Mouse (Mus musculus) testis, adult 2 months (tissue): ENCODE measurements around the gene Slc2a6. TPM values are rescaled to one million over a fixed set of nuclear protein-coding genes. Genes with fewer than 3 reads are reported as not detected.
A peak's percentile ranks its signal among the peaks of the same experiment; 100 is the strongest.

Experiments
- H3K27ac ChIP-seq: fragments of 200-500 bp; 2 replicates; pipeline ENCODE4 v1.5.1; 2012; ENCODE audit warnings: low read depth, low read length; ENCODE audit not compliant: control insufficient read depth, insufficient read depth
- H3K27me3 ChIP-seq: fragments of 200-500 bp; 2 replicates; pipeline ENCODE4 v1.6.1; 2012; ENCODE audit warnings: mild to moderate bottlenecking, low read length, moderate library complexity; ENCODE audit not compliant: control insufficient read depth, insufficient read depth
- H3K36me3 ChIP-seq: fragments of 200-500 bp; 2 replicates; pipeline ENCODE4 v1.6.1; 2012; ENCODE audit warnings: mild to moderate bottlenecking, low read length; ENCODE audit not compliant: control insufficient read depth, insufficient read depth
- H3K4me1 ChIP-seq: fragments of 200-500 bp; 2 replicates; pipeline ENCODE4 v1.6.1; 2012; ENCODE audit warnings: low read length; ENCODE audit not compliant: control insufficient read depth, insufficient read depth
- H3K4me3 ChIP-seq: fragments of 200-500 bp; 2 replicates; pipeline ENCODE4 v1.5.1; 2012; ENCODE audit warnings: low read depth, mild to moderate bottlenecking, low read length, moderate library complexity, mixed read lengths; ENCODE audit not compliant: control insufficient read depth
- CTCF ChIP-seq: fragments of 200-500 bp; IDR thresholded peaks from 2 replicates; pipeline ENCODE4 v1.5.1; 2012; ENCODE audit warnings: low read depth, mild to moderate bottlenecking, inconsistent platforms, low read length, moderate library complexity; ENCODE audit not compliant: control insufficient read depth, insufficient read depth, insufficient replicate concordance
- POLR2A ChIP-seq: fragments of 200-500 bp; IDR thresholded peaks from 2 replicates; pipeline ENCODE4 v1.6.1; 2012; ENCODE audit warnings: low read depth, mild to moderate bottlenecking, inconsistent platforms, low read length, moderate library complexity; ENCODE audit not compliant: control insufficient read depth
- polyA plus RNA-seq: library from polyadenylated mRNA; depleted of rRNA; stranded (reverse); fragments of >200 nt; gene quantifications from 2 replicates; pipeline ENCODE4 v1.2.3, GENCODE M21; 2012

Slc2a6 gene
- polyA plus RNA-seq, 1 experiment = 0.25 TPM

DNA sequence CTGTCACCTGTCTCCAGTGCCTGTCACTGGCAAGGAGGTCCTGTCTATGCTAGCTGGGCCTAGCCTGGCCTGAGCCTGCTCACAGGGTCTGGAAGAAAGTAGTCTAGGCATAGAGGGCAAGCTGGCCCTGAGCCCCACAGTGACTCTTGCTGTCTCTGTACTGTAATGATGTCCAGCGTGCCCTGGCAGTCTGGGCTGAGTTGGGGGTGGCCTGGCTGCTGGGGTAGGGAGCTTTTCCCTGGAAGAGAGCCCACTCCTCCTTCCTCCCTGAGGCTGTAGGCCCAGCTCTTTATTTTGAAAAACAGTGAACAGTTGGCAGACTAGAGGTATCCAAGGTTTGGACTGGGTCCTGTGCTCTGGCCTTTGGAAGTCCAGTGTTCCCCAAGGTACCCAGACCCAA lies 6.7 kb downstream of the Slc2a6 start:
- TF ChIP-seq CTCF (no peak), POLR2A (no peak)
- no peak overlapping the region for H3K27ac ChIP-seq
- H3K36me3 ChIP-seq = no peaks in the 10 kb centered on the region; the same call in 1 of the 2 replicates
- no peaks in the 10 kb centered on the region for H3K4me1 ChIP-seq
- no peak overlapping the region for H3K4me3 ChIP-seq
- H3K27me3 ChIP-seq = no peaks in the 10 kb centered on the region

DNA sequence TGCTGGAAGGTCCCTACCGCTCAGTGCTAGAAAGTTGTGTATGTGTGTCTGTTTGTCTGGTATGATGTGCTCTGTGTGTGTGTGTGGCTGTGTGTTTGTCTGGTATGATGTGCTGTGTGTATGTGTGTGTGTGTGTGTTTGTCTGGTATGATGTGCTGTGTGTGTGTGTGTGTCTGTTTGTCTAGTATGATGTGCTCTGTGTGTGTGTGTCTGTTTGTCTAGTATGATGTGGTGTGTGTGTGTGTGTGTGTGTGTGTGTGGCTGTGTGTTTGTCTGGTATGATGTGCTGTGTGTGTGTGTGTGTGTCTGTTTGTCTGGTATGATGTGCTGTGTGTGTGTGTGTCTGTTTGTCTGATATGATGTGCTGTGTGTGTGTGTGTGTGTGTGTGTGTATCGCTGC lies 8.3 kb downstream of the Slc2a6 start:
- H3K27ac ChIP-seq = no peak overlapping the region
- no peaks in the 10 kb centered on the region; the same call in 1 of the 2 replicates for H3K36me3 ChIP-seq
- no peaks in the 10 kb centered on the region for H3K4me1 ChIP-seq
- H3K27me3 ChIP-seq = no peaks in the 10 kb centered on the region
- TF ChIP-seq POLR2A = no peak
- TF ChIP-seq CTCF = no peak
- no peak overlapping the region for H3K4me3 ChIP-seq

DNA sequence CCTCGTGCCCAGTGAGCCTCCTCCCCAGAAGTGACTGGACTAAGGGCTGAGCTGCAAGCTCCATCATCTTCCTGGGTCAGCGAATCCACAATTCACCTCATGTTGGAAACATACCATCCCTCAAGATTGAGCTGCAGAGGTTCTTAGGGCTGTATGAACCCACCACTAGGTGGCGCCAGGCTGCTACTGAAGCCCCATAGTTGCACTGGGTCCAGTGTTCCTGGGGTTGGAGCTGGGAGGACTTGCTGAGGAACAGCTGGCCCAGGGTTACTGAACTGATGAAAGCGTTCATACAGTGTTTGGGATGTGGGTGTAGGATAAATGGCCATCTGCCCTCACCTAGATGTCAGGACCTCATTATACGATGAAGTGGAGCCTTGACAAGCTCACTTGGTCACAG lies 10.0 kb downstream of the Slc2a6 start:
- H3K36me3 ChIP-seq = no peaks in the 10 kb centered on the region; the same call in 1 of the 2 replicates
- H3K4me3 ChIP-seq = no peak overlapping the region
- no peaks in the 10 kb centered on the region for H3K27me3 ChIP-seq
- H3K4me1 ChIP-seq = no peaks in the 10 kb centered on the region
- no peak overlapping the region for H3K27ac ChIP-seq
- peak; percentile 92 for TF ChIP-seq CTCF
- TF ChIP-seq POLR2A = no peak

DNA sequence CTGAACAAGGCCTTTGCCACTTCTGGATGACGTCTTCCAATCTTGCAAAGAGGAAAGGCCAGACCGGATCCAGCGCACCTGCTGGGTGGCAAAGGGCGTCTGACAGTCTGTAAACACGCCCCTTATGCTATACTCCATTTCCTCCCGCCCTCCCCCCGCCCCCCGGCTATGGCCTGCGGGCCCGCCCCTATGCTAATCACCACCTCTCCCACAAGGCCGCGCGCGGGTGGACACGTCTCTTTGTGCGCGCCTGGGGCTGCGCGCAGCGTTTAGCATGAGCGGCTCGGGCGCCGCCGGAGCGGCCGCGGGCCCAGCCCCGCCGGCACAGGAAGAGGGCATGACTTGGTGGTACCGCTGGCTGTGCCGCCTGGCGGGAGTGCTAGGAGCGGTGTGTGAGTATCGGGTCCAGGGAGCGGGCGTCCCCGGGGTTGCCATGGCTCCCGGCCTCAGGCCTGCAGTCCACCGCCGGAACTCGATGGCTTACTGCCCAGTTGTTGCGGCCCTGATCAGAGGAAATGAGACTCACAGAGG lies 18.0 kb downstream of the Slc2a6 start, which contains the start of gene Cacfd1:
Gene Cacfd1, plus strand, starts transcription at position 213 of the 531 bp plus-strand sequence.
- TF ChIP-seq POLR2A (peak; percentile 71; the same call in 1 of the 2 replicates), CTCF (no peak)
- H3K36me3 ChIP-seq = no peaks in the 10 kb centered on the region
- H3K27ac ChIP-seq = peak within 1 kb of the TSS; percentile 72
- H3K4me1 ChIP-seq = peaks cover 15% of the 10 kb centered on the region
- peak within 1 kb of the TSS; percentile 92 for H3K4me3 ChIP-seq
- H3K27me3 ChIP-seq = no peaks in the 10 kb centered on the region

DNA sequence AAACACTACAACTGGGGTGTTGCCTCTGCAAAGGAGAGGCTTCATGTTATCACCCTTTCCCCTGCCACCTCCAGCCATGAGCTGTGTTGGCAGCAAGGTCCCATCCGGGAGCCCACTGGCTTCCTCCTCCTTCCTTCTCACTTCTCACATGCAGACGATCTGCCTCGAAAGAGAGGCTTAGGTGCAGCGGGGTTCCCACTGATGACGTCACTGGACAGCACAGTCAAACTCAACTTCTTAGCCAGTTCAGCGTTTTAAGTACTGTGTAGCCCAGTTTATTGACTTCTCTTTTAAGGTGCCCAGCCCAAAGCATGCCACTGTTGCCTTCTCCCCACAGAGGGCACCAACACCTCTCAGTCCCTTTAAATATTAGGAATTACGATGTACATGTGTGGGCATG lies 20.1 kb downstream of the Slc2a6 start:
- TF ChIP-seq CTCF (no peak), POLR2A (no peak)

DNA sequence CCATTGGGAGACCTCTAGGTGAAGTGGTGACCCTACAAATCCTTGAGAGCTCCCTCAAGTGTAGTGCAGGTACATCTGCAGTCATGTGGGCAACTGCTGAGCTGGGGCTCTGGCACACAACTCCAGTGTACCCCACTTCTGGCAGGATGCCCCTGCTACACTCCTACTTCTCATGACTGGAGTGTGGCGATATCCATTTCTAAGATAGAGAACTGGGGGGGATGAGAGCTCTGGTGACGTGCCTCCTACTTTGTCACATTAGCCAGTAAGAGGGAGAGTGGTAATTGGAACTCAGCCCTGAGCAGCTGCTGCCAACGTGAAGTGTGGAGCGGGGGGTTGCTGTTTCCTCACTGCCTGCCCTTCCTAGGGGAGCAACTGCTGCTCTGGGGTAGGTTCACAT lies 21.5 kb downstream of the Slc2a6 start:
- Histone ChIP-seq H3K27me3 (no peaks in the 10 kb centered on the region), H3K36me3 (no peaks in the 10 kb centered on the region), H3K27ac (no peak overlapping the region), H3K4me3 (no peak overlapping the region), H3K4me1 (peaks cover 15% of the 10 kb centered on the region)
- TF ChIP-seq CTCF (no peak), POLR2A (no peak)

More for the DNA sequence above, 20.1 kb downstream of the Slc2a6 start:
- Histone ChIP-seq H3K27ac (no peak overlapping the region), H3K4me3 (no peak overlapping the region), H3K4me1 (peaks cover 15% of the 10 kb centered on the region), H3K27me3 (no peaks in the 10 kb centered on the region), H3K36me3 (no peaks in the 10 kb centered on the region)

DNA sequence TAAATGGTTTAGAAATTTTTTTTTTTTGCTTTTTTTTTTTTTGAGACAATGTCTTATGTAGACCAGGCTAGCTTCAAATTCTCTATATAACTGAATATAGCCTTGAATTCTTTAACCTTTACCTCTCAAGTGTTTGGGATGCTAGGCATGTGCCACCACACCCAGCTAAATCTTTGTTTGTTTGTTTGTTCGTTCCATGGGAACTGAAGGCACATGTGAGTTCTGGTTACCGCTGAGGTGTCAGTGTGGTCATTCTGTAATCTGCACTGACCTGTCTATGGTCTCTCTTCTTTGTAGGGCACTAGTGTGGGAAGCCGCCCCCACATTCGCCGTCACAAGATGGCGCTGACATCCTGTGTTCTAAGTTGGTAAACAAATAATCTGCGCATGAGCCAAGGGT lies 29.8 kb downstream of the Slc2a6 start:
- no peak for TF ChIP-seq CTCF
- no peak for TF ChIP-seq POLR2A
- H3K36me3 ChIP-seq = no peaks in the 10 kb centered on the region

DNA sequence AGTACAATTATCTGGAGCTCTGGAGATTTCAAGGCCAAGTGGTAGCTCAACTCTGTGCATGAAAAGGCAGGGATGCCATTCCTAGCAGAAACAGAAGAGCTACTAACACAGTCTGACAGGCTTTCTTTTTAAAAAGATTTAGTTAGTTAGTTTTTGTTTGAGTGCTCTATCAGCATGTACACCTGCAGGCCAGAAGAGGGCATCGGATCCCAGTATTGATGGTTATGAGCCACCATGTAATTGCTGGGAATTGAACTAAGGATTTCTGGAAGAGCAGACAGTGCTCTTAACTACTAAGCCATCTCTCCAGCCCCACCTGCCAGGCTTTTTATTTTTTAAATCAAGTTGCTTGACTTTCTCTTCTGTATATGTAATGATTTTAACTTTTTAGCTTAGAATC lies 30.3 kb downstream of the Slc2a6 start:
- no peak overlapping the region for H3K27ac ChIP-seq
- no peak overlapping the region for H3K4me3 ChIP-seq
- H3K36me3 ChIP-seq = no peaks in the 10 kb centered on the region
- H3K4me1 ChIP-seq = no peaks in the 10 kb centered on the region
- TF ChIP-seq POLR2A (no peak), CTCF (no peak)
- H3K27me3 ChIP-seq = no peaks in the 10 kb centered on the region

More for the DNA sequence above, 29.8 kb downstream of the Slc2a6 start:
- no peaks in the 10 kb centered on the region for H3K27me3 ChIP-seq
- H3K4me1 ChIP-seq = no peaks in the 10 kb centered on the region
- no peak overlapping the region for H3K4me3 ChIP-seq
- H3K27ac ChIP-seq = no peak overlapping the region

DNA sequence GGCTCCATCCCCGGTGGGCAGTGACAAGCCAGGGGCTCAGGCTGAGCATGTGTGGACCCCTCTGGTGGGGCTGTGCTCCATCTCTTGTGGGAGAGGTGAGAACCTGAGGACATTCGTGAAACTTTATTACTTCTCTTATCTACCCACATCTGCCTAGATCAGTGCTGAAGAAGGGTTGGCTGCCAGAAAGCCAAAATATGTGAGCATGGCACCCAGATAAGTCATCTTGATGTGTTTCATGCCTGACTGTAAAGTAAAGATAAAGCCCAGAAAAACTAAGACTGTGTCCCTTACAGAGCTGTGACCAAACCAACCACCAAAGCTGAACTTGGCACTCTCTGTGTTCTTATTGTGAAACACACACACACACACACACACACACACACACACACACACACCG lies 33.9 kb downstream of the Slc2a6 start:
- TF ChIP-seq CTCF = no peak
- TF ChIP-seq POLR2A = no peak
- H3K4me3 ChIP-seq = no peak overlapping the region

More for the DNA sequence above, 33.9 kb downstream of the Slc2a6 start:
- no peaks in the 10 kb centered on the region for H3K27me3 ChIP-seq
- no peaks in the 10 kb centered on the region for H3K36me3 ChIP-seq
- H3K27ac ChIP-seq = no peak overlapping the region
- H3K4me1 ChIP-seq = no peaks in the 10 kb centered on the region
